Mouse (Mus musculus) limb, embryonic 14.5 days (tissue): ENCODE measurements around the gene Hist1h2ac. TPM values are rescaled to one million over a fixed set of nuclear protein-coding genes. Genes with fewer than 3 reads are reported as not detected.
"Not testable (repeated sequence)": the region's sequence is repeated elsewhere in the genome, so short reads cannot be mapped to it uniquely, and the experiment has no call there.

ENCODE experiments used
- ATAC-seq: fragments of 200-750 bp; cut with Nextera tagmentation; 2 replicates; pipeline ENCODE4 v1.8.0; 2017; ENCODE audit warnings: low read depth, moderate number of reproducible peaks, moderate TSS enrichment; ENCODE audit not compliant: low FRiP score
- DNase-seq: peaks from one replicate; pipeline ENCODE4 v3.0.0-alpha.2; 2015; ENCODE audit warnings: low spot score
- H3K27ac ChIP-seq: fragments of 300-500 bp; sonication (generic); replicated peaks from 2 replicates; pipeline ENCODE4 v1.5.1; 2014; ENCODE audit warnings: low read depth, mild to moderate bottlenecking, low read length, moderate library complexity, mixed read lengths
- H3K27me3 ChIP-seq: fragments of 300-500 bp; sonication (generic); 2 replicates; pipeline ENCODE4 v1.6.1; 2014; ENCODE audit warnings: low read length, mixed read lengths; ENCODE audit not compliant: control insufficient read depth, insufficient read depth
- H3K36me3 ChIP-seq: fragments of 300-500 bp; sonication (generic); 2 replicates; pipeline ENCODE4 v1.6.1; 2014; ENCODE audit warnings: mild to moderate bottlenecking, low read length, moderate library complexity, mixed read lengths; ENCODE audit not compliant: control insufficient read depth, insufficient read depth
- H3K4me1 ChIP-seq: fragments of 300-500 bp; sonication (generic); 2 replicates; pipeline ENCODE4 v1.6.1; 2014; ENCODE audit warnings: antibody characterized with exemption, low read length, mixed read lengths; ENCODE audit not compliant: control insufficient read depth, insufficient read depth
- H3K4me2 ChIP-seq: fragments of 300-500 bp; sonication (generic); replicated peaks from 2 replicates; pipeline ENCODE4 v1.6.1; 2014; ENCODE audit warnings: low read depth, mild to moderate bottlenecking, low read length, moderate library complexity; ENCODE audit not compliant: severe bottlenecking
- H3K4me3 ChIP-seq: fragments of 300-500 bp; sonication (generic); replicated peaks from 2 replicates; pipeline ENCODE4 v1.5.1; 2014; ENCODE audit warnings: low read length
- H3K9ac ChIP-seq: fragments of 300-500 bp; sonication (generic); 2 replicates; pipeline ENCODE4 v1.6.1; 2014; ENCODE audit warnings: mild to moderate bottlenecking, low read depth, low read length, moderate library complexity; ENCODE audit not compliant: severe bottlenecking
- H3K9me3 ChIP-seq: fragments of 300-500 bp; sonication (generic); 2 replicates; pipeline ENCODE4 v1.6.1; 2016; ENCODE audit warnings: low read length; ENCODE audit not compliant: control insufficient read depth
- POLR2A ChIP-seq: fragments of 200-500 bp; IDR thresholded peaks from 2 replicates; pipeline ENCODE4 v1.8.0; 2012; ENCODE audit warnings: inconsistent platforms, mild to moderate bottlenecking, moderate library complexity, borderline replicate concordance; ENCODE audit not compliant: insufficient read depth, insufficient read length; ENCODE audit errors: extremely low read depth
- WGBS: fragments of 180-500 bp; shearing (Covaris S2); extraction: QIAGEN DNeasy Blood & Tissue Kit; methylation state at CpG from one replicate; pipeline ENCODE4 v1.1.7; 2014; 5-methylcytosine and 5-hydroxymethylcytosine counted together
- polyA plus RNA-seq, 2 experiments: library from polyadenylated mRNA; depleted of rRNA in 1 of 2; stranded (reverse) in 1 of 2; unstranded in 1 of 2; fragments of >200 nt; fragmentation: Nextera tagmentation in 1 of 2; extraction: Ambion mirVana in 1 of 2; gene quantifications; 2 replicates each; pipeline versions ENCODE4 v1.2.1 to v1.2.3; 2012 to 2014

Hist1h2ac gene
- polyA plus RNA-seq, 2 experiments, result 0.78 to 1.6 TPM

GRCm38 (mm10) chr13:23706771-23707170, 23.0 kb upstream of the Hist1h2ac start:
- no peak overlapping the region for H3K27ac ChIP-seq
- TF ChIP-seq POLR2A, result no peak
- H3K4me1 ChIP-seq, result peaks cover 10% of the 10 kb centered on the region
- no peaks in the 10 kb centered on the region for H3K36me3 ChIP-seq
- DNase-seq (no peak), ATAC-seq (no peak)
- H3K4me2 ChIP-seq, result no peak overlapping the region
- no peak overlapping the region for H3K4me3 ChIP-seq
- WGBS, result 91% methylated on average over 12 of the region's 12 CpGs
- H3K27me3 ChIP-seq, result no peaks in the 10 kb centered on the region
- H3K9me3 ChIP-seq, result no peaks in the 10 kb centered on the region
- no peak overlapping the region for H3K9ac ChIP-seq

- DNase-seq (no peak), ATAC-seq (no peak)
- peaks cover 10% of the 10 kb centered on the region for H3K4me1 ChIP-seq
- TF ChIP-seq POLR2A, result no peak
- no peaks in the 10 kb centered on the region for H3K36me3 ChIP-seq
- no peak overlapping the region for H3K9ac ChIP-seq
- no peak overlapping the region for H3K27ac ChIP-seq
- H3K9me3 ChIP-seq, result no peaks in the 10 kb centered on the region
- no peak overlapping the region for H3K4me2 ChIP-seq
- WGBS, result 91% methylated on average over 7 of the region's 7 CpGs
- H3K4me3 ChIP-seq, result no peak overlapping the region
- no peaks in the 10 kb centered on the region for H3K27me3 ChIP-seq
These were observed 22.1 kb upstream of the Hist1h2ac start for GRCm38 (mm10) chr13:23705751-23706356.

GRCm38 (mm10) chr13:23702801-23703200, 19.1 kb upstream of the Hist1h2ac start:
- not testable (repeated sequence) for H3K9ac ChIP-seq, ATAC-seq, DNase-seq, H3K9me3 ChIP-seq, H3K27me3 ChIP-seq, H3K36me3 ChIP-seq, H3K4me1 ChIP-seq, H3K27ac ChIP-seq, H3K4me2 ChIP-seq, H3K4me3 ChIP-seq
- 78% methylated on average over 2 of the region's 2 CpGs for WGBS

GRCm38 (mm10) chr13:23702220-23702619, 18.5 kb upstream of the Hist1h2ac start:
- no peaks in the 10 kb centered on the region for H3K27me3 ChIP-seq
- no peaks in the 10 kb centered on the region for H3K36me3 ChIP-seq
- no peak overlapping the region for H3K27ac ChIP-seq
- H3K4me3 ChIP-seq, result no peak overlapping the region
- peaks cover 5% of the 10 kb centered on the region; the same call in 1 of the 2 replicates for H3K4me1 ChIP-seq
- no peak for ATAC-seq
- DNase-seq, result no peak
- no peak for TF ChIP-seq POLR2A
- H3K9me3 ChIP-seq, result no peaks in the 10 kb centered on the region
- WGBS, result 64% methylated on average over 4 of the region's 4 CpGs
- no peak overlapping the region for H3K9ac ChIP-seq
- no peak overlapping the region for H3K4me2 ChIP-seq

- DNase-seq (peak; percentile 93), ATAC-seq (peak; percentile 45)
- no peak for TF ChIP-seq POLR2A
- no peaks in the 10 kb centered on the region for H3K9me3 ChIP-seq
- peaks cover 7% of the 10 kb centered on the region; the same call in 1 of the 2 replicates for H3K4me1 ChIP-seq
- no peaks in the 10 kb centered on the region for H3K27me3 ChIP-seq
- H3K36me3 ChIP-seq, result no peaks in the 10 kb centered on the region
- H3K27ac ChIP-seq, result no peak overlapping the region
- 30% methylated on average over 8 of the region's 8 CpGs for WGBS
- no peak overlapping the region for H3K9ac ChIP-seq
- H3K4me3 ChIP-seq, result no peak overlapping the region
- H3K4me2 ChIP-seq, result no peak overlapping the region
These were observed 17.2 kb upstream of the Hist1h2ac start for GRCm38 (mm10) chr13:23700786-23701520.
